Mouse (Mus musculus): ENCODE measurements at regions not wholly inside any gene's neighbourhood (a gene's known extent, or its start where the extent isn't known, plus 50 kb on each side); places are given as distances from the start of the nearest gene placed in this dataset.

- no peak for TF ChIP-seq CTCF (IDR thresholded peaks at IDR 0.05; ENCODE audit: extremely low read depth, insufficient read depth, insufficient read length, insufficient replicate concordance)
- TF ChIP-seq POLR2A (IDR thresholded peaks at IDR 0.05; ENCODE audit: low read depth, low read length): no peak
Observed at GRCm38 (mm10) chr3:21272219-21272618, 804.2 kb upstream of the Tbl1xr1 start.

Data from spleen, adult 2 months (tissue).